Mouse (Mus musculus): ENCODE results near the gene Zswim7.

GRCm38 (mm10) chr11:62317746-62318145 lies 36.6 kb upstream of the Zswim7 start:
- no peak for TF ChIP-seq CTCF (IDR thresholded peaks at IDR 0.05)
- TF ChIP-seq POLR2A (IDR thresholded peaks at IDR 0.05; ENCODE audit: insufficient read depth, low read depth, low read length) = no peak
- TF ChIP-seq EP300 (IDR thresholded peaks at IDR 0.05; ENCODE audit: insufficient read depth, low read depth, low read length) = no peak

Measured in heart, adult 2 months (tissue).